Mouse (Mus musculus) hindbrain, embryonic 12.5 days (tissue): Measurements from ENCODE around the gene Gm17359. TPM values are rescaled to one million over a fixed set of nuclear protein-coding genes. Genes with fewer than 3 reads are reported as not detected.

Experiments used
- ATAC-seq: fragments of 200-750 bp; cut with Nextera tagmentation; 2 replicates; pipeline ENCODE4 v1.8.0; 2017; ENCODE audit warnings: moderate TSS enrichment; ENCODE audit not compliant: low FRiP score
- H3K27ac ChIP-seq: fragments of 300-500 bp; sonication (generic); 2 replicates; pipeline ENCODE4 v1.5.1; 2016; ENCODE audit warnings: mild to moderate bottlenecking
- H3K27me3 ChIP-seq: fragments of 300-500 bp; sonication (generic); 2 replicates; pipeline ENCODE4 v1.6.1; 2016; ENCODE audit warnings: mild to moderate bottlenecking
- H3K36me3 ChIP-seq: fragments of 300-500 bp; sonication (generic); 2 replicates; pipeline ENCODE4 v1.6.1; 2016; ENCODE audit warnings: mild to moderate bottlenecking
- H3K4me1 ChIP-seq: fragments of 300-500 bp; sonication (generic); 2 replicates; pipeline ENCODE4 v1.6.1; 2016
- H3K4me2 ChIP-seq: fragments of 300-500 bp; sonication (generic); replicated peaks from 2 replicates; pipeline ENCODE4 v1.6.1; 2016; ENCODE audit warnings: mild to moderate bottlenecking
- H3K4me3 ChIP-seq: fragments of 300-500 bp; sonication (generic); 2 replicates; pipeline ENCODE4 v1.5.1; 2016; ENCODE audit warnings: mild to moderate bottlenecking
- H3K9ac ChIP-seq: fragments of 300-500 bp; sonication (generic); 2 replicates; pipeline ENCODE4 v1.6.1; 2016; ENCODE audit warnings: mild to moderate bottlenecking, moderate library complexity
- H3K9me3 ChIP-seq: fragments of 300-500 bp; sonication (generic); replicated peaks from 2 replicates; pipeline ENCODE4 v1.6.1; 2016; ENCODE audit warnings: mild to moderate bottlenecking
- WGBS: fragments of 180-500 bp; shearing (Covaris S2); methylation state at CpG from one replicate; pipeline ENCODE4 v1.1.7; 2016; 5-methylcytosine and 5-hydroxymethylcytosine counted together
- polyA plus RNA-seq: library from polyadenylated mRNA; unstranded; fragments of >200 nt; fragmentation: Nextera tagmentation; extraction: Ambion mirVana; gene quantifications from 2 replicates; pipeline ENCODE4 v1.2.1, GENCODE M21; 2016

Gm17359 gene
- polyA plus RNA-seq, 1 experiment from 2014 or later, result 0.12 TPM

GRCm38 (mm10) chr3:79458651-79459275, 122.3 kb downstream of the Gm17359 start:
- H3K27me3 ChIP-seq, result no peaks in the 10 kb centered on the region
- no peaks in the 10 kb centered on the region for H3K9me3 ChIP-seq
- no peak overlapping the region for H3K27ac ChIP-seq
- peaks cover 32% of the 10 kb centered on the region for H3K36me3 ChIP-seq
- H3K4me2 ChIP-seq, result no peak overlapping the region
- H3K9ac ChIP-seq, result no peak overlapping the region
- no peak overlapping the region for H3K4me3 ChIP-seq
- 91% methylated on average over 14 of the region's 14 CpGs for WGBS
- no peak for ATAC-seq
- H3K4me1 ChIP-seq, result no peaks in the 10 kb centered on the region

- no peak overlapping the region for H3K9ac ChIP-seq
- peaks cover 16% of the 10 kb centered on the region for H3K36me3 ChIP-seq
- no peak for ATAC-seq
- H3K27ac ChIP-seq, result no peak overlapping the region
- H3K4me3 ChIP-seq, result no peak overlapping the region
- H3K9me3 ChIP-seq, result no peaks in the 10 kb centered on the region
- no peaks in the 10 kb centered on the region for H3K27me3 ChIP-seq
- 96% methylated on average over 5 of the region's 5 CpGs for WGBS
- no peaks in the 10 kb centered on the region for H3K4me1 ChIP-seq
- H3K4me2 ChIP-seq, result no peak overlapping the region
These were observed 133.0 kb downstream of the Gm17359 start for GRCm38 (mm10) chr3:79469440-79469839.

GRCm38 (mm10) chr3:79472362-79472761, 135.9 kb downstream of the Gm17359 start:
- Histone ChIP-seq H3K4me2 (no peak overlapping the region), H3K27me3 (no peaks in the 10 kb centered on the region), H3K9me3 (no peaks in the 10 kb centered on the region), H3K36me3 (peaks cover 21% of the 10 kb centered on the region), H3K4me3 (no peak overlapping the region), H3K9ac (no peak overlapping the region), H3K4me1 (peaks cover 12% of the 10 kb centered on the region), H3K27ac (no peak overlapping the region)
- WGBS, result 95% methylated on average over 5 of the region's 5 CpGs
- ATAC-seq, result no peak

- Histone ChIP-seq H3K27me3 (no peaks in the 10 kb centered on the region), H3K4me1 (peaks cover 12% of the 10 kb centered on the region), H3K9ac (no peak overlapping the region), H3K4me3 (no peak overlapping the region), H3K36me3 (peaks cover 30% of the 10 kb centered on the region), H3K4me2 (no peak overlapping the region), H3K27ac (peak overlapping the region; percentile 37), H3K9me3 (no peaks in the 10 kb centered on the region)
- 44% methylated on average over 4 of the region's 4 CpGs for WGBS
- ATAC-seq, result peak; percentile 67
These were observed 138.4 kb downstream of the Gm17359 start for GRCm38 (mm10) chr3:79474911-79475310.

- Histone ChIP-seq H3K4me2 (no peak overlapping the region), H3K4me3 (no peak overlapping the region), H3K36me3 (peaks cover 40% of the 10 kb centered on the region), H3K27ac (no peak overlapping the region), H3K9me3 (no peaks in the 10 kb centered on the region), H3K27me3 (no peaks in the 10 kb centered on the region), H3K9ac (no peak overlapping the region), H3K4me1 (peaks cover 12% of the 10 kb centered on the region)
- WGBS, result 95% methylated on average over 2 of the region's 2 CpGs
- no peak for ATAC-seq
These were observed 139.5 kb downstream of the Gm17359 start for GRCm38 (mm10) chr3:79475980-79476379.

GRCm38 (mm10) chr3:79478400-79478799, 141.9 kb downstream of the Gm17359 start:
- H3K27ac ChIP-seq, result no peak overlapping the region
- ATAC-seq, result no peak
- H3K36me3 ChIP-seq, result peaks cover 49% of the 10 kb centered on the region
- peaks cover 12% of the 10 kb centered on the region for H3K4me1 ChIP-seq
- WGBS, result 92% methylated on average over 8 of the region's 8 CpGs
- H3K9ac ChIP-seq, result no peak overlapping the region
- H3K9me3 ChIP-seq, result 0 out of 2 replicates have a peak, but pooled peaks cover 3% of the 10 kb centered on the region
- no peak overlapping the region for H3K4me2 ChIP-seq
- no peak overlapping the region for H3K4me3 ChIP-seq
- H3K27me3 ChIP-seq, result no peaks in the 10 kb centered on the region

GRCm38 (mm10) chr3:79478880-79479279, 142.4 kb downstream of the Gm17359 start:
- H3K27ac ChIP-seq, result no peak overlapping the region
- no peak for ATAC-seq
- WGBS, result 77% methylated on average over 4 of the region's 4 CpGs
- H3K9me3 ChIP-seq, result 0 out of 2 replicates have a peak, but pooled peaks cover 8% of the 10 kb centered on the region
- H3K4me2 ChIP-seq, result no peak overlapping the region
- H3K4me1 ChIP-seq, result peaks cover 12% of the 10 kb centered on the region
- no peak overlapping the region for H3K9ac ChIP-seq
- H3K27me3 ChIP-seq, result no peaks in the 10 kb centered on the region
- H3K36me3 ChIP-seq, result peaks cover 53% of the 10 kb centered on the region
- H3K4me3 ChIP-seq, result no peak overlapping the region

- ATAC-seq, result no peak
- no peaks in the 10 kb centered on the region for H3K4me1 ChIP-seq
- peaks cover 67% of the 10 kb centered on the region for H3K36me3 ChIP-seq
- no peak overlapping the region for H3K4me2 ChIP-seq
- no peak overlapping the region for H3K4me3 ChIP-seq
- 0 out of 2 replicates have a peak, but pooled peaks cover 8% of the 10 kb centered on the region for H3K9me3 ChIP-seq
- no peak overlapping the region for H3K27ac ChIP-seq
- no peaks in the 10 kb centered on the region for H3K27me3 ChIP-seq
- 88% methylated on average over 16 of the region's 16 CpGs for WGBS
- no peak overlapping the region for H3K9ac ChIP-seq
These were observed 148.0 kb downstream of the Gm17359 start for GRCm38 (mm10) chr3:79484286-79485063.

- H3K4me2 ChIP-seq, result no peak overlapping the region
- no peaks in the 10 kb centered on the region for H3K4me1 ChIP-seq
- H3K27ac ChIP-seq, result no peak overlapping the region
- no peak overlapping the region for H3K9ac ChIP-seq
- peaks cover 62% of the 10 kb centered on the region for H3K36me3 ChIP-seq
- no peaks in the 10 kb centered on the region for H3K27me3 ChIP-seq
- no peak for ATAC-seq
- no peak overlapping the region for H3K4me3 ChIP-seq
- 0 out of 2 replicates have a peak, but pooled peaks cover 8% of the 10 kb centered on the region for H3K9me3 ChIP-seq
- WGBS, result 91% methylated on average over 7 of the region's 7 CpGs
These were observed 151.6 kb downstream of the Gm17359 start for GRCm38 (mm10) chr3:79488025-79488424.

- H3K4me3 ChIP-seq, result no peak overlapping the region
- no peak overlapping the region for H3K27ac ChIP-seq
- peaks cover 52% of the 10 kb centered on the region for H3K36me3 ChIP-seq
- H3K27me3 ChIP-seq, result no peaks in the 10 kb centered on the region
- no peak overlapping the region for H3K4me2 ChIP-seq
- 99% methylated on average over 5 of the region's 5 CpGs for WGBS
- no peaks in the 10 kb centered on the region for H3K9me3 ChIP-seq
- no peak for ATAC-seq
- H3K4me1 ChIP-seq, result no peaks in the 10 kb centered on the region
- H3K9ac ChIP-seq, result no peak overlapping the region
These were observed 153.6 kb downstream of the Gm17359 start for GRCm38 (mm10) chr3:79490102-79490501.

GRCm38 (mm10) chr3:79491614-79492013, 155.2 kb downstream of the Gm17359 start:
- Histone ChIP-seq H3K27ac (no peak overlapping the region), H3K27me3 (no peaks in the 10 kb centered on the region), H3K36me3 (peaks cover 43% of the 10 kb centered on the region), H3K9me3 (no peaks in the 10 kb centered on the region), H3K4me2 (no peak overlapping the region), H3K4me1 (no peaks in the 10 kb centered on the region), H3K9ac (no peak overlapping the region), H3K4me3 (no peak overlapping the region)
- WGBS, result 85% methylated on average over 3 of the region's 3 CpGs
- no peak for ATAC-seq

GRCm38 (mm10) chr3:79493064-79493463, 156.6 kb downstream of the Gm17359 start:
- 94% methylated on average over 10 of the region's 10 CpGs for WGBS
- H3K4me3 ChIP-seq, result no peak overlapping the region
- H3K27ac ChIP-seq, result no peak overlapping the region
- no peak overlapping the region for H3K9ac ChIP-seq
- H3K9me3 ChIP-seq, result no peaks in the 10 kb centered on the region
- H3K4me1 ChIP-seq, result no peaks in the 10 kb centered on the region
- H3K36me3 ChIP-seq, result peaks cover 36% of the 10 kb centered on the region
- H3K4me2 ChIP-seq, result no peak overlapping the region
- ATAC-seq, result no peak
- no peaks in the 10 kb centered on the region for H3K27me3 ChIP-seq
